Mouse (Mus musculus) erythroblast, embryonic 14.5 days (primary cell): ENCODE measurements at regions not wholly inside any gene's neighbourhood (a gene's known extent, or its start where the extent isn't known, plus 50 kb on each side); places are given as distances from the start of the nearest gene placed in this dataset.

ENCODE experiments used
- GATA1 ChIP-seq: IDR thresholded peaks from 2 replicates; pipeline ENCODE4 v1.6.1; 2012; ENCODE audit warnings: low read length, inconsistent platforms, mixed read lengths
- TAL1 ChIP-seq: IDR thresholded peaks from 3 replicates; pipeline ENCODE4 v1.6.1; 2012; ENCODE audit warnings: low read length, inconsistent platforms, mixed read lengths

- no peak for TF ChIP-seq GATA1
- TF ChIP-seq TAL1 = no peak
Observed at GRCm38 (mm10) chr3:130925000-130925399, 185.3 kb upstream of the Lef1 start.
